Mouse (Mus musculus) liver, postnatal 0 days (tissue): ENCODE results near the gene Gm16253. TPM values are rescaled to one million over a fixed set of nuclear protein-coding genes. Genes with fewer than 3 reads are reported as not detected.

Source experiments
- ATAC-seq: fragments of 200-750 bp; cut with Nextera tagmentation; 2 replicates; pipeline ENCODE4 v1.8.0; 2017; ENCODE audit warnings: mild to moderate bottlenecking, moderate library complexity
- DNase-seq: peaks from one replicate; pipeline ENCODE4 v3.0.0-alpha.2; 2016
- H3K27ac ChIP-seq: fragments of 300-500 bp; sonication (generic); 2 replicates; pipeline ENCODE4 v1.5.1; 2014; ENCODE audit warnings: antibody characterized with exemption, moderate library complexity, mild to moderate bottlenecking, low read depth
- H3K27me3 ChIP-seq: fragments of 300-500 bp; sonication (generic); 2 replicates; pipeline ENCODE4 v1.6.1; 2014; ENCODE audit warnings: low read length, control low read depth, mixed read lengths; ENCODE audit not compliant: insufficient read depth
- H3K36me3 ChIP-seq: fragments of 300-500 bp; sonication (generic); replicated peaks from 2 replicates; pipeline ENCODE4 v1.6.1; 2014; ENCODE audit warnings: mild to moderate bottlenecking, control low read depth, low read length, moderate library complexity, mixed read lengths; ENCODE audit not compliant: insufficient read depth
- H3K4me1 ChIP-seq: fragments of 300-500 bp; sonication (generic); 2 replicates; pipeline ENCODE4 v1.6.1; 2014; ENCODE audit warnings: antibody characterized with exemption, mild to moderate bottlenecking, control low read depth; ENCODE audit not compliant: insufficient read depth
- H3K4me2 ChIP-seq: fragments of 300-500 bp; sonication (generic); 2 replicates; pipeline ENCODE4 v1.6.1; 2014; ENCODE audit warnings: low read depth, mild to moderate bottlenecking, low read length, moderate library complexity, mixed read lengths
- H3K4me3 ChIP-seq: fragments of 300-500 bp; sonication (generic); 2 replicates; pipeline ENCODE4 v1.5.1; 2014; ENCODE audit warnings: low read depth, low read length
- H3K9ac ChIP-seq: fragments of 300-500 bp; sonication (generic); replicated peaks from 2 replicates; pipeline ENCODE4 v1.6.1; 2014; ENCODE audit warnings: mild to moderate bottlenecking, moderate library complexity
- H3K9me3 ChIP-seq: fragments of 300-500 bp; sonication (generic); 2 replicates; pipeline ENCODE4 v1.6.1; 2016; ENCODE audit warnings: mild to moderate bottlenecking, control low read depth, low read length, mixed read lengths
- CTCF ChIP-seq: sonication (generic); IDR thresholded peaks from 2 replicates; pipeline ENCODE4 v1.5.1; 2016; ENCODE audit warnings: antibody characterized with exemption, low read depth
- EP300 ChIP-seq: IDR thresholded peaks from 2 replicates; pipeline ENCODE4 v1.6.1; 2016; ENCODE audit warnings: antibody characterized with exemption, low read depth, mild to moderate bottlenecking
- WGBS: fragments of 180-500 bp; shearing (Covaris S2); extraction: QIAGEN DNeasy Blood & Tissue Kit; methylation state at CpG from one replicate; pipeline ENCODE4 v1.1.7; 2014; ENCODE audit not compliant: insufficient replicate concordance; 5-methylcytosine and 5-hydroxymethylcytosine counted together
- polyA plus RNA-seq: library from polyadenylated mRNA; unstranded; fragments of >200 nt; fragmentation: Nextera tagmentation; extraction: Ambion mirVana; gene quantifications from 2 replicates; pipeline ENCODE4 v1.2.1, GENCODE M21; 2015

Gm16253 gene
- polyA plus RNA-seq, 1 experiment from 2014 or later, result not detected

- whole genome bisulfite sequencing, result 78% methylated on average over 8 of the region's 8 CpGs
- peaks cover 58% of the 10 kb centered on the region for H3K4me1 ChIP-seq
- peak; percentile 72; the same call in 1 of the 2 replicates for TF ChIP-seq EP300
- no peak for TF ChIP-seq CTCF
- H3K4me3 ChIP-seq, result no peak overlapping the region
- ATAC-seq (peak; percentile 34), DNase-seq (peak; percentile 49)
- H3K27me3 ChIP-seq, result no peaks in the 10 kb centered on the region
- H3K9me3 ChIP-seq, result no peaks in the 10 kb centered on the region
- H3K9ac ChIP-seq, result no peak overlapping the region
- peak overlapping the region; percentile 77 for H3K4me2 ChIP-seq
- H3K36me3 ChIP-seq, result no peaks in the 10 kb centered on the region
- peak overlapping the region; percentile 92 for H3K27ac ChIP-seq
Measured at GRCm38 (mm10) chr3:96575272-96575984, 1.4 kb upstream of the Gm16253 start.

DNA sequence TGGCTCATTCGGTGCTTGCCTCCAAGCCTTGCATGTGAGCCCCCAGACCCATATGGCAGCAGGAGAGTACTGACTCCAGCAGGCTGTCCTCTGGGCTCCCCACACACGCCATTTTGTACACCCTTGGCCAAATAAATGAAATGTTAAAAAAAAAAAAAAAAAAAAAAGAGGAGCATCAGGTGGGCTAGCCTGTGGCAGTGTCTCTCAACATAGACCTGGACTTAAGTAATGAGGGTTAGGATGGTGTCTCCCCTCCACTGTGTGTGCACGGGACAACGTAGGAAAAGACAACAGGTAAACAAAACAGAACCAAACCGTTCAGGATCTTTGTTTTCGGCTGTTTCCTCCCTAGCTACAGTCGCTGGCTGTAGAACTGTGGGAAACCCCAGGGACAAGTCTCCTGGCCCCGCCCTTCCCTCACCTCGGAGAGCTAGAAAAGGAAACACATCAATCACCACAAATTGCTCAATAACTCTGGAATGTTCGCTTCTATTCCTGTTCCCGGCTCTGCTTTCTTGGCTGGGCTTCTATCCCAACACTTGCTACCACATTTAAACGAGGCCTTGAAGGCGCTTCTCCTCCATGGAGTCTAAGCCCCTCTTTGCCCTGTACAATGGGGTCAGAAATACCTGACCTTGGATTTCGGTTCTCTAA lies 652 bp upstream of the Gm16253 start:
- H3K27ac ChIP-seq, result peak overlapping the region; percentile 92
- whole genome bisulfite sequencing, result 20% methylated on average over 14 of the region's 14 CpGs
- H3K4me3 ChIP-seq, result peak overlapping the region; percentile 30
- no peaks in the 10 kb centered on the region for H3K36me3 ChIP-seq
- H3K4me2 ChIP-seq, result peak overlapping the region; percentile 77
- DNase-seq (peak; percentile 55), ATAC-seq (peak; percentile 30)
- peaks cover 52% of the 10 kb centered on the region for H3K4me1 ChIP-seq
- H3K9ac ChIP-seq, result peak overlapping the region; percentile 61
- H3K27me3 ChIP-seq, result no peaks in the 10 kb centered on the region
- H3K9me3 ChIP-seq, result no peaks in the 10 kb centered on the region
- TF ChIP-seq EP300 (0 out of 2 replicates have a peak, but pooled peaks have one; percentile 17), CTCF (no peak)

DNA sequence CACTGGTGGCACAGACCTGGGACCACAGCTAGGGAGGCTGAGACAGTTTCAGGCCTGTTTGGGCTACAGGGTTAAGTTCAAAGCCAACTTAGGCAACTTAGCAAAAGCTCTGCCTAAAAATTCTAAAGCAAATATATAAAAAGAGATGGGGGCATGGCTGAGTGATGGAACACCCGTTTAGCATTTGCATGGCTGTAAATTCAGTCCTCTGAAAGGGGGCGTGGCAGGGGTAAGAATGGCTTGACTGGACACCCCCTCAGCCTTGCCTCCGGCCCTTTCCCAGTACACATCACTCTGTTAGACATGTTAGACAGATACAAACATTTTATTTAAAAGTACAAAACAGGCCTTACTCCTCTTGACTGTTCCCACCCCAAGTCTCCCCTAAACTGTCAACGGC lies 782 bp downstream of the Gm16253 start:
- peak overlapping the region; percentile 92 for H3K27ac ChIP-seq
- no peak for TF ChIP-seq CTCF
- TF ChIP-seq EP300, result no peak
- peaks cover 42% of the 10 kb centered on the region for H3K4me1 ChIP-seq
- H3K36me3 ChIP-seq, result no peaks in the 10 kb centered on the region; the same call in 1 of the 2 replicates
- DNase-seq (no peak), ATAC-seq (no peak)
- no peak overlapping the region for H3K4me3 ChIP-seq
- H3K9ac ChIP-seq, result 0 out of 2 replicates have a peak overlapping the region, but pooled peaks have one; percentile 8
- 68% methylated on average over 4 of the region's 4 CpGs for WGBS
- H3K27me3 ChIP-seq, result no peaks in the 10 kb centered on the region
- no peaks in the 10 kb centered on the region for H3K9me3 ChIP-seq
- no peak overlapping the region for H3K4me2 ChIP-seq

GRCm38 (mm10) chr3:96578561-96579238 lies 1.9 kb downstream of the Gm16253 start:
- no peak for ATAC-seq
- no peaks in the 10 kb centered on the region for H3K27me3 ChIP-seq
- H3K36me3 ChIP-seq, result no peaks in the 10 kb centered on the region; the same call in 1 of the 2 replicates
- no peak overlapping the region for H3K4me2 ChIP-seq
- no peak overlapping the region for H3K9ac ChIP-seq
- DNase-seq, result no peak
- no peaks in the 10 kb centered on the region for H3K9me3 ChIP-seq
- H3K27ac ChIP-seq, result peak overlapping the region; percentile 50; the same call in 1 of the 2 replicates
- no peak overlapping the region for H3K4me3 ChIP-seq
- peaks cover 42% of the 10 kb centered on the region for H3K4me1 ChIP-seq
- TF ChIP-seq EP300, result no peak
- no peak for TF ChIP-seq CTCF
- WGBS, result 82% methylated on average over 12 of the region's 12 CpGs

DNA sequence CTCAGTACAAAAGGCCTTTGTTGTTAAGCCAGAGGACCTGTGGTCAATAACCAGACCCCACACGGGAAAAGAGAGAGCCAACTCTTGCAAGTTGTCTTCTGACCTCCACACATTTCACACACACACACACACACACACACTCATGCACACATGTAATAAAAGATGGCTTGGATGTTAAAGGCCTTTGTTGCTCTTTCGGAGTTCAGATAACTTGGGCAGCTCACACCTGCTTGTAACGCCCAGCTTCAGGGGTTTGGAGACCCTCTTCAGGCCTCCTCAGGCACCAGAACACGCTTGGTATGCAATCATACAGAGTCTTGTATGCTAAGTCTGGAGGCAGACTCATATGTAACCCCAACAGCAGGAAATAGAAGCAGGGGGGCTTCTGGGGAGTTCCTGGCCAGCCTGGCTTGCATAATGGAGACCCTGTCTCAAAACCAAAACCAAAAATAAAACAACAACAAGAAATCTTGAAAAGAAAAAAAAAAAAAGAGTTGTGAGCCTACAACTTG lies 2.5 kb downstream of the Gm16253 start:
- Histone ChIP-seq H3K4me3 (peak overlapping the region; percentile 16), H3K4me1 (peaks cover 38% of the 10 kb centered on the region), H3K4me2 (peak overlapping the region; percentile 61; the same call in 1 of the 2 replicates)

More for the DNA sequence above, 2.5 kb downstream of the Gm16253 start:
- ATAC-seq (no peak), DNase-seq (no peak)
- Histone ChIP-seq H3K9ac (no peak overlapping the region; the same call in 1 of the 2 replicates), H3K27ac (peak overlapping the region; percentile 50; the same call in 1 of the 2 replicates), H3K36me3 (no peaks in the 10 kb centered on the region; the same call in 1 of the 2 replicates), H3K27me3 (no peaks in the 10 kb centered on the region), H3K9me3 (no peaks in the 10 kb centered on the region)
- TF ChIP-seq CTCF (no peak), EP300 (no peak)
- 60% methylated on average over 4 of the region's 4 CpGs for WGBS
